Mouse (Mus musculus) cerebellum, adult 2 months (tissue): ENCODE data around the gene Smyd3. TPM values are rescaled to one million over a fixed set of nuclear protein-coding genes. Genes with fewer than 3 reads are reported as not detected.

ENCODE experiments used
- DNase-seq, 2 experiments: peaks; one replicate each; pipeline ENCODE4 v3.0.0; 2021
- H3K27ac ChIP-seq: fragments of 200-500 bp; 2 replicates; pipeline ENCODE4 v1.5.1; 2012; ENCODE audit warnings: low read length, control low read depth, inconsistent platforms; ENCODE audit not compliant: insufficient read depth
- H3K27me3 ChIP-seq: fragments of 200-500 bp; 2 replicates; pipeline ENCODE4 v1.6.1; 2012; ENCODE audit warnings: inconsistent platforms, mild to moderate bottlenecking, low read length, moderate library complexity; ENCODE audit not compliant: control insufficient read depth, insufficient read depth
- H3K4me1 ChIP-seq: fragments of 200-500 bp; 2 replicates; pipeline ENCODE4 v1.6.1; 2011; ENCODE audit warnings: low read length; ENCODE audit not compliant: control insufficient read depth, insufficient read depth
- H3K4me3 ChIP-seq: fragments of 200-500 bp; replicated peaks from 2 replicates; pipeline ENCODE3; 2011; ENCODE audit warnings: mild to moderate bottlenecking, low read depth, low read length, control low read depth; ENCODE audit not compliant: insufficient read depth
- CTCF ChIP-seq: fragments of 200-500 bp; IDR thresholded peaks from 2 replicates; pipeline ENCODE4 v1.5.1; 2011; ENCODE audit warnings: low read depth, mild to moderate bottlenecking, control low read depth, low read length, moderate library complexity, borderline replicate concordance; ENCODE audit not compliant: insufficient read depth
- POLR2A ChIP-seq: fragments of 200-500 bp; IDR thresholded peaks from 2 replicates; pipeline ENCODE4 v1.6.1; 2011; ENCODE audit warnings: low read length, control low read depth, borderline replicate concordance; ENCODE audit not compliant: insufficient read depth
- WGBS: fragments of 180-500 bp; shearing (Covaris S2); methylation state at CpG from one replicate; pipeline ENCODE4 v1.1.7; 2018; 5-methylcytosine and 5-hydroxymethylcytosine counted together
- polyA plus RNA-seq: library from polyadenylated mRNA; depleted of rRNA; stranded (reverse); fragments of >200 nt; gene quantifications from 2 replicates; pipeline ENCODE4 v1.2.3, GENCODE M21; 2012

Smyd3 gene
- polyA plus RNA-seq, 1 experiment, result 17.3 TPM

- TF ChIP-seq CTCF (no peak), POLR2A (no peak)
- DNase-seq, result no peak
- Histone ChIP-seq H3K4me3 (no peak overlapping the region), H3K27ac (no peak overlapping the region), H3K4me1 (peaks cover 12% of the 10 kb centered on the region), H3K27me3 (no peaks in the 10 kb centered on the region)
- 99% methylated on average over 2 of the region's 2 CpGs for WGBS
Measured at GRCm38 (mm10) chr1:179032947-179033346, 484.9 kb downstream of the Smyd3 start.

GRCm38 (mm10) chr1:179031581-179031980 lies 486.3 kb downstream of the Smyd3 start:
- Histone ChIP-seq H3K4me3 (no peak overlapping the region), H3K27ac (no peak overlapping the region), H3K4me1 (peaks cover 15% of the 10 kb centered on the region), H3K27me3 (no peaks in the 10 kb centered on the region)
- WGBS, result 38% methylated on average over 5 of the region's 5 CpGs
- peak; percentile 61 to 73 for DNase-seq
- TF ChIP-seq POLR2A (no peak), CTCF (no peak)

GRCm38 (mm10) chr1:179026614-179027013 lies 491.2 kb downstream of the Smyd3 start:
- Histone ChIP-seq H3K27ac (no peak overlapping the region), H3K4me1 (peaks cover 10% of the 10 kb centered on the region), H3K27me3 (no peaks in the 10 kb centered on the region), H3K4me3 (no peak overlapping the region)
- DNase-seq, result no peak
- WGBS, result 36% methylated on average over 4 of the region's 4 CpGs
- no peak for TF ChIP-seq POLR2A
- TF ChIP-seq CTCF, result no peak

- H3K4me1 ChIP-seq, result peaks cover 7% of the 10 kb centered on the region
- no peaks in the 10 kb centered on the region for H3K27me3 ChIP-seq
- TF ChIP-seq CTCF (no peak), POLR2A (no peak)
- DNase-seq, result no peak
- H3K27ac ChIP-seq, result no peak overlapping the region
- no peak overlapping the region for H3K4me3 ChIP-seq
- WGBS, result 94% methylated on average over 4 of the region's 4 CpGs
Measured at GRCm38 (mm10) chr1:179025169-179025568, 492.7 kb downstream of the Smyd3 start.

- Histone ChIP-seq H3K27me3 (no peaks in the 10 kb centered on the region), H3K4me3 (no peak overlapping the region), H3K4me1 (peaks cover 7% of the 10 kb centered on the region), H3K27ac (no peak overlapping the region)
- WGBS, result 92% methylated on average over 7 of the region's 7 CpGs
- TF ChIP-seq POLR2A (no peak), CTCF (no peak)
- DNase-seq, result no peak
Measured at GRCm38 (mm10) chr1:179023486-179023885, 494.4 kb downstream of the Smyd3 start.

GRCm38 (mm10) chr1:179017428-179017827 lies 500.4 kb downstream of the Smyd3 start:
- DNase-seq, result no peak
- TF ChIP-seq POLR2A, result no peak
- TF ChIP-seq CTCF, result no peak
- Histone ChIP-seq H3K4me3 (no peak overlapping the region), H3K4me1 (peaks cover 10% of the 10 kb centered on the region; the same call in 1 of the 2 replicates), H3K27ac (no peak overlapping the region), H3K27me3 (no peaks in the 10 kb centered on the region)
- WGBS, result 97% methylated on average over 10 of the region's 10 CpGs

- Histone ChIP-seq H3K4me3 (no peak overlapping the region), H3K27me3 (no peaks in the 10 kb centered on the region), H3K4me1 (peaks cover 24% of the 10 kb centered on the region), H3K27ac (peak overlapping the region; percentile 97)
- TF ChIP-seq POLR2A (no peak), CTCF (no peak)
- no peak for DNase-seq
Measured at GRCm38 (mm10) chr1:179013021-179013420, 504.8 kb downstream of the Smyd3 start.

- Histone ChIP-seq H3K4me3 (no peak overlapping the region), H3K4me1 (peaks cover 30% of the 10 kb centered on the region), H3K27ac (peak overlapping the region; percentile 97), H3K27me3 (no peaks in the 10 kb centered on the region)
- TF ChIP-seq CTCF (no peak), POLR2A (peak; percentile 44; the same call in 1 of the 2 replicates)
- 4% methylated on average over 4 of the region's 4 CpGs for WGBS
- DNase-seq, result peak; percentile 100
Measured at GRCm38 (mm10) chr1:179012273-179012672, 505.6 kb downstream of the Smyd3 start.

- peaks cover 30% of the 10 kb centered on the region for H3K4me1 ChIP-seq
- no peak overlapping the region for H3K4me3 ChIP-seq
- no peak for TF ChIP-seq CTCF
- TF ChIP-seq POLR2A, result no peak
- 77% methylated on average over 3 of the region's 3 CpGs for WGBS
- H3K27ac ChIP-seq, result peak overlapping the region; percentile 77
- H3K27me3 ChIP-seq, result no peaks in the 10 kb centered on the region
- no peak for DNase-seq
Measured at GRCm38 (mm10) chr1:179010756-179011155, 507.1 kb downstream of the Smyd3 start.
